Mouse (Mus musculus): ENCODE measurements around the gene Btn2a2. TPM values are rescaled to one million over a fixed set of nuclear protein-coding genes. Genes with fewer than 3 reads are reported as not detected.
A peak's percentile ranks its signal among the peaks of the same experiment; 100 is the strongest.

Gene Btn2a2
- polyA plus RNA-seq, 1 experiment, result not detected

DNA sequence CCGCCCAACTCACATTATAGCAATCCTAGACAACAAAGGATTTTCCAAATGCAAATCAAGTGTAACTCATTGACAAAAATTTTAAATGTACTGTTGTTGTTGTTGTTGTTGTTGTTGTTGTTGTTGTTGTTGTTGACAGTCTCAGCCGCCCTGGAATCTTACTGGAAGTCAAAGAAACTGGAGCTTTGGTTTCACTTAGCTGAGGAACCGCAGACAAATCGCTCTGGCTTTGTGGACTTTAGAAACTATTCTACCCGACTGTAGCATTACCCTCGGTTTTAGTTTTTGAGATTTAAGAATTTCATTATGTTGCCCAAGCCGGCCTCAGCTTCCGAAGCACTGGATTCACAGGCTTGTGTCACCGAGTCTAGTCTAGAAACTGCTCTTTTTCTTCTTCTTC is 34.7 kb downstream of the Btn2a2 start:
- Histone ChIP-seq H3K9me3 (no peaks in the 10 kb centered on the region), H3K4me1 (peaks cover 17% of the 10 kb centered on the region)

GRCm38 (mm10) chr13:23453362-23453862 is 35.2 kb downstream of the Btn2a2 start:
- Histone ChIP-seq H3K4me3 (replicated peaks) (peak overlapping the region; percentile 94), H3K36me3 (replicated peaks; ENCODE audit: low read length) (no peaks in the 10 kb centered on the region), H3K9me3 (no peaks in the 10 kb centered on the region), H3K27me3 (replicated peaks) (peaks cover 9% of the 10 kb centered on the region), H3K4me1 (peaks cover 17% of the 10 kb centered on the region)
- TF ChIP-seq FLI1 (IDR thresholded peaks at IDR 0.05; ENCODE audit: low read length) (peak; percentile 19; the same call in 1 of the 2 replicates), GATA1 (IDR thresholded peaks at IDR 0.05; ENCODE audit: borderline replicate concordance, low read length) (no peak)

More for the DNA sequence above, 34.7 kb downstream of the Btn2a2 start:
- Histone ChIP-seq H3K4me3 (replicated peaks) (peak overlapping the region; percentile 94), H3K36me3 (replicated peaks; ENCODE audit: low read length) (no peaks in the 10 kb centered on the region), H3K27me3 (replicated peaks) (peaks cover 11% of the 10 kb centered on the region)
- TF ChIP-seq FLI1 (IDR thresholded peaks at IDR 0.05; ENCODE audit: low read length) (no peak), GATA1 (IDR thresholded peaks at IDR 0.05; ENCODE audit: borderline replicate concordance, low read length) (no peak)

DNA sequence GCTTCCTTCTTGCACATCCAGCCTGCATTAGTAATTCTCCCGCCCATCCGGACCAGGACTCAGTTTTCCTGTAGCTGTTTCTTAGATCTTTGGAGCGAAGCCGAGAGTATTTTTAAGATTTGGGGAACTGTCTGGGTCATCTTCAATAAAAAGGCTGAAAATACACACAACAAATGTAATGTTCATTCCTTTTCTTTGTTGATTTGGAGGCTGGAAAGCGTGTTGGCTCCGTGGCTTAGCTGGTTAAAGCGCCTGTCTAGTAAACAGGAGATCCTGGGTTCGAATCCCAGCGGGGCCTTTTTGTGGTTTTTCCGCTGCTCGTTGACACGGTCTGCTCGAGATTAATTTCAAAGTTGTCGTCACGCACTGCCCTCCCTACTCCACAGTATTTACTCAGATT is 38.3 kb downstream of the Btn2a2 start:
- no peak for TF ChIP-seq GATA1 (IDR thresholded peaks at IDR 0.05; ENCODE audit: borderline replicate concordance, low read length)
- no peak for TF ChIP-seq FLI1 (IDR thresholded peaks at IDR 0.05; ENCODE audit: low read length)
- Histone ChIP-seq H3K27me3 (replicated peaks) (no peaks in the 10 kb centered on the region), H3K36me3 (replicated peaks; ENCODE audit: low read length) (no peaks in the 10 kb centered on the region), H3K9me3 (no peaks in the 10 kb centered on the region), H3K4me1 (peaks cover 26% of the 10 kb centered on the region), H3K4me3 (replicated peaks) (peak overlapping the region; percentile 92)

DNA sequence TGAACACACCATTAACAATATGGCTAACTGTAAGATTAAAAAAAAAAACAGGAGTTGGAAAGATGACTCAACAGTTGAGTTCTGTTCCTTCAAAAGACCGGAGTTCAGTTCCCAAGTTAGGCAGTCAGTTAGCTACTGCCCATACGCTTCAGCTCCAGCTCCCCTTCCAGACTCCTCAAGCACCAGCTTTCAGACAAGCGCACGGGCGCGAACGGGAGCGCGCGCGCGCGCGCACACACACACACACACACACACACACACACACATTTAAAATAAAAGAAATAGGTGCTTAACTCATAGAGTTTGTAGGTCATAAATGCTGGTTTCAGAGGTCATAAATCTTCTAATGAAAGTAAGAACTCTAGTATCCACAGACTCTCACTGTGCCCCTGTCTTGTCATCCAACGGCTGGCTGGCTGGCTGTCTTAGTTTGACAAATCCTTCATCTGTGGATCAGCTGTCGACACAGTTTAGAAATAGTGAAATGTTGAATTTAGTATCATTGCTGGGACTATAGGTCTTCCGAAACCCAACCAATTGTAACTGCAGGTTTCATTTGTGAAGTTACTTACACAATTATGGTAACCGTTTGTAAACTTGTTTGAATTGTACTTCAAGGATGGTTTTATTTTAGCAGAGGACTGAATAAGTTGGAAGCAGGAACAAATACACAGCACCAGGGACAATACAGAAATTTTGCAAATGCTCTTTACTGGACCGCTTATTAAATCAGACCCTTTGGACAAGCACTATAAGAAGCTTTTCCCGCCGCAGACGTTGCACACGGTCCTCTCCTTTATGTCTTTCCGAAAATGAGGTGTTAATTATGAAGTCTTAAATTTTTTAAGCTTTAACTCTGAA is 39.2 kb downstream of the Btn2a2 start:
- Histone ChIP-seq H3K36me3 (replicated peaks; ENCODE audit: low read length) (no peaks in the 10 kb centered on the region), H3K4me3 (replicated peaks) (peak overlapping the region; percentile 92), H3K9me3 (no peaks in the 10 kb centered on the region), H3K4me1 (peaks cover 33% of the 10 kb centered on the region), H3K27me3 (replicated peaks) (no peaks in the 10 kb centered on the region)
- TF ChIP-seq FLI1 (IDR thresholded peaks at IDR 0.05; ENCODE audit: low read length) (no peak), GATA1 (IDR thresholded peaks at IDR 0.05; ENCODE audit: borderline replicate concordance, low read length) (no peak)

- Histone ChIP-seq H3K4me1 (peaks cover 40% of the 10 kb centered on the region), H3K4me3 (replicated peaks) (peak overlapping the region; percentile 92), H3K9me3 (no peaks in the 10 kb centered on the region)
These were observed 39.9 kb downstream of the Btn2a2 start for GRCm38 (mm10) chr13:23448758-23449157.

DNA sequence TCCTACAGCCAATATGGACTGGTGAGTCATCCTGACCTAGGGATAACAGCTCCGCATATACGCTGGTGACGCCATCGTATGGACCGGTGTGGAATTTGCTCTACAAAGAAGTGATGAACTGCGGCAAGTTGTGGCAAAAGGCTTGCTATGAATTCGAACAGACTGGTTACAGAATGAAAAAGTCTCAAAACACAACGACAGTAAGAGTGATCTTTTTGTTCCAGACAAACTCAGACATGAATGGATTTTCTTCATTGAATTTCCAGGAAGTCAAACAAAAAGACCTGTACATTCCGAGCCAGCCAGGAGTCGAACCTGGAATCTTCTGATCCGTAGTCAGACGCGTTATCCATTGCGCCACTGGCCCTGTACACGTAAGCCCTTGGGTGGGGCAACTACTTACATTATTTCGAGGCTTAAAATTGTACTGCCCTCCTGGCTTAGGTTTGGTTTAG is 42.1 kb downstream of the Btn2a2 start:
- Histone ChIP-seq H3K36me3 (replicated peaks; ENCODE audit: low read length) (no peaks in the 10 kb centered on the region), H3K9me3 (no peaks in the 10 kb centered on the region), H3K27me3 (replicated peaks) (no peaks in the 10 kb centered on the region), H3K4me1 (peaks cover 45% of the 10 kb centered on the region), H3K4me3 (replicated peaks) (peak overlapping the region; percentile 94)
- TF ChIP-seq GATA1 (IDR thresholded peaks at IDR 0.05; ENCODE audit: borderline replicate concordance, low read length), result no peak
- TF ChIP-seq FLI1 (IDR thresholded peaks at IDR 0.05; ENCODE audit: low read length), result no peak

More at GRCm38 (mm10) chr13:23448758-23449157, 39.9 kb downstream of the Btn2a2 start:
- TF ChIP-seq GATA1 (IDR thresholded peaks at IDR 0.05; ENCODE audit: borderline replicate concordance, low read length), result no peak
- TF ChIP-seq FLI1 (IDR thresholded peaks at IDR 0.05; ENCODE audit: low read length), result no peak
- Histone ChIP-seq H3K27me3 (replicated peaks) (no peaks in the 10 kb centered on the region), H3K36me3 (replicated peaks; ENCODE audit: low read length) (no peaks in the 10 kb centered on the region)

DNA sequence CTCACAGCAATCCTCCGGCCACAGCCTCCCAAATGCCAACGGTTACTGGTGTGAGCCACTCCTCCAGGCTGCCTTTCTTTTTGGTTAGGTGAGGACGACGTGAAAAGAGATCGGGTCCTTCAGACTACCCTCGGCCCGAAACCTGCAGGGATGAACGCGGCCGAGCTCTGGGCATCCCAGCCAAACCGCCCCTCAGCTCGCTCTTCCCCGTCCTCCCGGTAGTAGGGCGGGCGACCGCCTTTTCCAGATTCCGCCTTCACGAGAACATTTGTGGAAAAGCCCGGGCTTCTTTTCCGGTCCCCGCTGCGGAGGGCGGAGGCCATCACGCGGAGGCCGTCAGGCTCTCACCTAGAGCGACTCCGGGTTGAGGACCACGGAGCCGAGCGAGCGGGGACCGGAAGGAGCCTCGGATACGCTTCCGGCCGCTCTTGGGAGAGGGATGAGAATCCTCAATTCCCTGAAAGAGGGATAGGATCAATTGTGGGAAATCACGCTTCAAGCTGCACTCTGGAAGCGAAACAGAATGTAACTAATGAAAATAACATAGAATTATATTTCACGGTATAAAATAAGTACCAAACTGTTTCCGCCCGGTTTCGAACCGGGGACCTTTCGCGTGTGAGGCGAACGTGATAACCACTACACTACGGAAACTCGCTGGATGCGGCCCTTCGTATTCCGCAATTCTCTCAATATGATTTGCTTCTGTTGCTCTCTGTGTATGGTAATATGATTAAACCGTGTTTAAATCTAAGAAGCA is 42.9 kb downstream of the Btn2a2 start:
- peak overlapping the region; percentile 94 for H3K4me3 ChIP-seq (replicated peaks)
- H3K36me3 ChIP-seq (replicated peaks; ENCODE audit: low read length), result no peaks in the 10 kb centered on the region
- peaks cover 45% of the 10 kb centered on the region for H3K4me1 ChIP-seq
- no peaks in the 10 kb centered on the region for H3K27me3 ChIP-seq (replicated peaks)
- no peak; the same call in 1 of the 2 replicates for TF ChIP-seq FLI1 (IDR thresholded peaks at IDR 0.05; ENCODE audit: low read length)
- TF ChIP-seq GATA1 (IDR thresholded peaks at IDR 0.05; ENCODE audit: borderline replicate concordance, low read length), result no peak
- H3K9me3 ChIP-seq, result no peaks in the 10 kb centered on the region

GRCm38 (mm10) chr13:23445156-23445555 is 43.5 kb downstream of the Btn2a2 start:
- Histone ChIP-seq H3K4me1 (peaks cover 45% of the 10 kb centered on the region), H3K36me3 (replicated peaks; ENCODE audit: low read length) (no peaks in the 10 kb centered on the region), H3K4me3 (replicated peaks) (peak overlapping the region; percentile 94), H3K27me3 (replicated peaks) (no peaks in the 10 kb centered on the region), H3K9me3 (no peaks in the 10 kb centered on the region)
- TF ChIP-seq GATA1 (IDR thresholded peaks at IDR 0.05; ENCODE audit: borderline replicate concordance, low read length), result no peak
- no peak for TF ChIP-seq FLI1 (IDR thresholded peaks at IDR 0.05; ENCODE audit: low read length)

DNA sequence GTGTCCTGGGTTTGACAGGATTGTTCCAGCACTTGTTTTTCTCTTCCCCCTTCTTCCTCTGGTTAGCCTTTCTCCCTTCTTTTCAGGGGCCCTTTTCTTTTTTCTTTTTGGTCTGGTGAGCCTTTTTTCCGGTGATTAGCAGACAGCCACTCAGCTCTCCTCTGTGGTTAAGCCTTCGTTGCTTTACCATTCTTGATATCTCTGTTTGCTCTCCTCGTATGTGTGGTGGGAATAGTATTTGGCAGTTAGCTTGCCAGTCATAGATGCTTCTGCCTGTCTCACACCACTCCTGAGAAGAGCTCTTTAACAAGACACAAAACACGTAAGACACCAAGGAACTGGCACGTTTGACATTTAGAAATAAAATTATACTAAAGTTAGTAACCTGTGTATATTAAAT is 44.2 kb downstream of the Btn2a2 start:
- H3K4me1 ChIP-seq, result peaks cover 51% of the 10 kb centered on the region
- H3K9me3 ChIP-seq, result no peaks in the 10 kb centered on the region
- H3K4me3 ChIP-seq (replicated peaks), result peak overlapping the region; percentile 73
- TF ChIP-seq FLI1 (IDR thresholded peaks at IDR 0.05; ENCODE audit: low read length) (no peak), GATA1 (IDR thresholded peaks at IDR 0.05; ENCODE audit: borderline replicate concordance, low read length) (no peak)
- no peaks in the 10 kb centered on the region for H3K27me3 ChIP-seq (replicated peaks)
- H3K36me3 ChIP-seq (replicated peaks; ENCODE audit: low read length), result no peaks in the 10 kb centered on the region

Data from megakaryocyte, embryonic 14.5 days (primary cell).